Mouse (Mus musculus) midbrain, embryonic 14.5 days (tissue): ENCODE measurements at regions not wholly inside any gene's neighbourhood (a gene's known extent, or its start where the extent isn't known, plus 50 kb on each side); places are given as distances from the start of the nearest gene placed in this dataset.

Experiments
- ATAC-seq: fragments of 200-750 bp; cut with Nextera tagmentation; 2 replicates; pipeline ENCODE4 v1.8.0; 2017; ENCODE audit warnings: moderate number of reproducible peaks, moderate library complexity; ENCODE audit not compliant: low FRiP score, low TSS enrichment
- DNase-seq: peaks from one replicate; pipeline ENCODE4 v3.0.0-alpha.2; 2015
- H3K27ac ChIP-seq: fragments of 300-500 bp; sonication (generic); replicated peaks from 2 replicates; pipeline ENCODE4 v1.5.1; 2014; ENCODE audit warnings: mild to moderate bottlenecking, low read depth, low read length, moderate library complexity
- H3K27me3 ChIP-seq: fragments of 300-500 bp; sonication (generic); 2 replicates; pipeline ENCODE4 v1.6.1; 2014; ENCODE audit warnings: low read length, control low read depth, mixed read lengths; ENCODE audit not compliant: control insufficient read depth, insufficient read depth
- H3K36me3 ChIP-seq: fragments of 300-500 bp; sonication (generic); 2 replicates; pipeline ENCODE4 v1.6.1; 2014; ENCODE audit warnings: low read length, control low read depth; ENCODE audit not compliant: control insufficient read depth, insufficient read depth
- H3K4me1 ChIP-seq: fragments of 300-500 bp; sonication (generic); 2 replicates; pipeline ENCODE4 v1.6.1; 2014; ENCODE audit warnings: mild to moderate bottlenecking, antibody characterized with exemption, low read length, control low read depth; ENCODE audit not compliant: control insufficient read depth, insufficient read depth
- H3K4me2 ChIP-seq: fragments of 300-500 bp; sonication (generic); 2 replicates; pipeline ENCODE4 v1.6.1; 2014; ENCODE audit warnings: mild to moderate bottlenecking, low read length, moderate library complexity
- H3K4me3 ChIP-seq: fragments of 300-500 bp; sonication (generic); replicated peaks from 2 replicates; pipeline ENCODE4 v1.5.1; 2014; ENCODE audit warnings: low read depth, low read length
- H3K9ac ChIP-seq: fragments of 300-500 bp; sonication (generic); replicated peaks from 2 replicates; pipeline ENCODE4 v1.6.1; 2014; ENCODE audit warnings: mild to moderate bottlenecking, low read length, moderate library complexity
- H3K9me3 ChIP-seq: fragments of 300-500 bp; sonication (generic); 2 replicates; pipeline ENCODE4 v1.6.1; 2016; ENCODE audit warnings: low read length, control low read depth, mixed read lengths; ENCODE audit not compliant: control insufficient read depth
- WGBS: fragments of 180-500 bp; shearing (Covaris S2); extraction: QIAGEN DNeasy Blood & Tissue Kit; methylation state at CpG from one replicate; pipeline ENCODE4 v1.1.7; 2014; 5-methylcytosine and 5-hydroxymethylcytosine counted together

GRCm38 (mm10) chr14:24900501-24901179 is 413.7 kb downstream of the Rps24 start:
- peak; percentile 27 for DNase-seq
- no peaks in the 10 kb centered on the region for H3K9me3 ChIP-seq
- no peak overlapping the region for H3K9ac ChIP-seq
- no peaks in the 10 kb centered on the region for H3K27me3 ChIP-seq
- H3K4me3 ChIP-seq = no peak overlapping the region
- H3K4me1 ChIP-seq = no peaks in the 10 kb centered on the region
- H3K4me2 ChIP-seq = no peak overlapping the region
- 68% methylated on average over 13 of the region's 13 CpGs for WGBS
- H3K27ac ChIP-seq = no peak overlapping the region; the same call in 1 of the 2 replicates
- no peak; the same call in 1 of the 2 replicates for ATAC-seq
- no peaks in the 10 kb centered on the region for H3K36me3 ChIP-seq

- no peaks in the 10 kb centered on the region for H3K27me3 ChIP-seq
- no peaks in the 10 kb centered on the region for H3K4me1 ChIP-seq
- H3K36me3 ChIP-seq = no peaks in the 10 kb centered on the region
- H3K4me2 ChIP-seq = no peak overlapping the region
- no peak for ATAC-seq
- H3K4me3 ChIP-seq = no peak overlapping the region
- 79% methylated on average over 7 of the region's 7 CpGs for WGBS
- H3K9me3 ChIP-seq = no peaks in the 10 kb centered on the region
- no peak for DNase-seq
- no peak overlapping the region for H3K9ac ChIP-seq
- H3K27ac ChIP-seq = no peak overlapping the region
Measured at GRCm38 (mm10) chr14:24901726-24902125, 414.8 kb downstream of the Rps24 start.

GRCm38 (mm10) chr14:24902870-24903269 is 415.9 kb downstream of the Rps24 start:
- Histone ChIP-seq H3K4me2 (no peak overlapping the region), H3K9me3 (no peaks in the 10 kb centered on the region), H3K27me3 (no peaks in the 10 kb centered on the region), H3K4me3 (no peak overlapping the region), H3K36me3 (no peaks in the 10 kb centered on the region), H3K4me1 (no peaks in the 10 kb centered on the region), H3K27ac (no peak overlapping the region), H3K9ac (no peak overlapping the region)
- ATAC-seq (no peak), DNase-seq (peak; percentile 40)
- WGBS = 15% methylated on average over 3 of the region's 4 CpGs

- Histone ChIP-seq H3K9ac (no peak overlapping the region), H3K4me2 (no peak overlapping the region), H3K9me3 (no peaks in the 10 kb centered on the region), H3K27ac (no peak overlapping the region), H3K27me3 (no peaks in the 10 kb centered on the region), H3K36me3 (no peaks in the 10 kb centered on the region), H3K4me3 (no peak overlapping the region), H3K4me1 (no peaks in the 10 kb centered on the region)
- ATAC-seq (no peak), DNase-seq (no peak)
- 79% methylated on average over 6 of the region's 6 CpGs for WGBS
Measured at GRCm38 (mm10) chr14:24904712-24905111, 417.8 kb downstream of the Rps24 start.

GRCm38 (mm10) chr14:24906916-24907315 is 420.0 kb downstream of the Rps24 start:
- DNase-seq (no peak), ATAC-seq (no peak)
- 92% methylated on average over 7 of the region's 7 CpGs for WGBS
- Histone ChIP-seq H3K9ac (no peak overlapping the region), H3K27me3 (no peaks in the 10 kb centered on the region), H3K36me3 (no peaks in the 10 kb centered on the region), H3K4me3 (no peak overlapping the region), H3K9me3 (no peaks in the 10 kb centered on the region), H3K27ac (no peak overlapping the region), H3K4me2 (no peak overlapping the region), H3K4me1 (no peaks in the 10 kb centered on the region)

- H3K36me3 ChIP-seq = no peaks in the 10 kb centered on the region
- no peak overlapping the region for H3K27ac ChIP-seq
- WGBS = 54% methylated on average over 4 of the region's 4 CpGs
- H3K4me2 ChIP-seq = no peak overlapping the region
- H3K9me3 ChIP-seq = no peaks in the 10 kb centered on the region
- no peak for ATAC-seq
- H3K4me3 ChIP-seq = no peak overlapping the region
- peak; percentile 61 for DNase-seq
- no peaks in the 10 kb centered on the region for H3K27me3 ChIP-seq
- H3K4me1 ChIP-seq = no peaks in the 10 kb centered on the region
- H3K9ac ChIP-seq = no peak overlapping the region
Measured at GRCm38 (mm10) chr14:24908377-24908776, 421.5 kb downstream of the Rps24 start.

GRCm38 (mm10) chr14:24911621-24912020 is 424.7 kb downstream of the Rps24 start:
- no peak overlapping the region for H3K4me3 ChIP-seq
- no peak overlapping the region for H3K9ac ChIP-seq
- H3K4me1 ChIP-seq = no peaks in the 10 kb centered on the region
- DNase-seq (peak; percentile 42), ATAC-seq (no peak)
- no peak overlapping the region for H3K27ac ChIP-seq
- no peak overlapping the region for H3K4me2 ChIP-seq
- H3K36me3 ChIP-seq = no peaks in the 10 kb centered on the region
- 83% methylated on average over 6 of the region's 6 CpGs for WGBS
- H3K27me3 ChIP-seq = no peaks in the 10 kb centered on the region
- no peaks in the 10 kb centered on the region for H3K9me3 ChIP-seq

- ATAC-seq = no peak
- H3K36me3 ChIP-seq = no peaks in the 10 kb centered on the region
- WGBS = 95% methylated on average over 3 of the region's 3 CpGs
Measured at GRCm38 (mm10) chr14:24919056-24919455, 432.1 kb downstream of the Rps24 start.

GRCm38 (mm10) chr14:24922006-24922405 is 435.1 kb downstream of the Rps24 start:
- DNase-seq (no peak), ATAC-seq (no peak)
- WGBS = 84% methylated on average over 10 of the region's 10 CpGs

More at GRCm38 (mm10) chr14:24919056-24919455, 432.1 kb downstream of the Rps24 start:
- no peaks in the 10 kb centered on the region for H3K27me3 ChIP-seq
- no peak overlapping the region for H3K27ac ChIP-seq
- H3K4me1 ChIP-seq = no peaks in the 10 kb centered on the region
- no peak overlapping the region for H3K9ac ChIP-seq
- no peak for DNase-seq
- H3K4me2 ChIP-seq = no peak overlapping the region
- H3K9me3 ChIP-seq = no peaks in the 10 kb centered on the region
- no peak overlapping the region for H3K4me3 ChIP-seq

More at GRCm38 (mm10) chr14:24922006-24922405, 435.1 kb downstream of the Rps24 start:
- Histone ChIP-seq H3K36me3 (no peaks in the 10 kb centered on the region), H3K9ac (no peak overlapping the region), H3K4me3 (no peak overlapping the region), H3K4me2 (no peak overlapping the region), H3K27me3 (no peaks in the 10 kb centered on the region), H3K27ac (no peak overlapping the region), H3K9me3 (no peaks in the 10 kb centered on the region), H3K4me1 (peaks cover 7% of the 10 kb centered on the region)
